Mouse (Mus musculus) bone marrow, adult 2 months (tissue): Measurements from ENCODE around the gene Pdxk. TPM values are rescaled to one million over a fixed set of nuclear protein-coding genes. Genes with fewer than 3 reads are reported as not detected.

Source experiments
- H3K27ac ChIP-seq: fragments of 200-500 bp; 2 replicates; pipeline ENCODE4 v1.5.1; 2012; ENCODE audit warnings: low read depth, mild to moderate bottlenecking, control low read depth, inconsistent platforms, low read length; ENCODE audit not compliant: control insufficient read depth, poor library complexity, insufficient read depth
- H3K4me1 ChIP-seq: fragments of 200-500 bp; 2 replicates; pipeline ENCODE4 v1.6.1; 2011; ENCODE audit warnings: low read length; ENCODE audit not compliant: control insufficient read depth, insufficient read depth
- H3K4me3 ChIP-seq: fragments of 200-500 bp; replicated peaks from 2 replicates; pipeline ENCODE3; 2011; ENCODE audit warnings: mild to moderate bottlenecking, low read depth, low read length, control low read depth; ENCODE audit not compliant: control insufficient read depth
- CTCF ChIP-seq: fragments of 200-500 bp; IDR thresholded peaks from 2 replicates; pipeline ENCODE4 v1.5.1; 2011; ENCODE audit warnings: low read length, control low read depth; ENCODE audit not compliant: control insufficient read depth, insufficient read depth
- POLR2A ChIP-seq: fragments of 200-500 bp; IDR thresholded peaks from 2 replicates; pipeline ENCODE4 v1.6.1; 2011; ENCODE audit warnings: low read depth, mild to moderate bottlenecking, control low read depth, low read length, borderline replicate concordance; ENCODE audit not compliant: control insufficient read depth
- WGBS: fragments of 180-500 bp; shearing (Covaris S2); methylation state at CpG from one replicate; pipeline ENCODE4 v1.1.7; 2018; 5-methylcytosine and 5-hydroxymethylcytosine counted together
- polyA plus RNA-seq: library from polyadenylated mRNA; stranded (reverse); fragments of >200 nt; gene quantifications from 2 replicates; pipeline ENCODE4 v1.2.4, GENCODE M21; 2011; ENCODE audit warnings: low replicate concordance; ENCODE audit not compliant: missing spikeins, insufficient read depth, insufficient read length

The Pdxk gene
- polyA plus RNA-seq, 1 experiment, result 3.3 TPM

GRCm38 (mm10) chr10:78402301-78402922 lies 62.4 kb downstream of the Pdxk start:
- no peak overlapping the region for H3K4me3 ChIP-seq
- TF ChIP-seq CTCF, result no peak
- TF ChIP-seq POLR2A, result no peak
- peaks cover 3% of the 10 kb centered on the region; the same call in 1 of the 2 replicates for H3K4me1 ChIP-seq
- 89% methylated on average over 14 of the region's 14 CpGs for WGBS
- no peak overlapping the region for H3K27ac ChIP-seq

- Histone ChIP-seq H3K27ac (no peak overlapping the region), H3K4me3 (no peak overlapping the region), H3K4me1 (peaks cover 3% of the 10 kb centered on the region; the same call in 1 of the 2 replicates)
- TF ChIP-seq CTCF (no peak), POLR2A (no peak)
- WGBS, result 72% methylated on average over 2 of the region's 2 CpGs
Measured at GRCm38 (mm10) chr10:78401127-78401526, 63.6 kb downstream of the Pdxk start.

- H3K4me1 ChIP-seq, result peaks cover 3% of the 10 kb centered on the region; the same call in 1 of the 2 replicates
- H3K4me3 ChIP-seq, result no peak overlapping the region
- 63% methylated on average over 17 of the region's 17 CpGs for WGBS
- peak overlapping the region; percentile 22 for H3K27ac ChIP-seq
- TF ChIP-seq POLR2A, result no peak
- TF ChIP-seq CTCF, result no peak
Measured at GRCm38 (mm10) chr10:78399090-78399657, 65.6 kb downstream of the Pdxk start.

- no peak overlapping the region for H3K4me3 ChIP-seq
- WGBS, result 48% methylated on average over 4 of the region's 4 CpGs
- TF ChIP-seq CTCF (no peak), POLR2A (no peak)
Measured at GRCm38 (mm10) chr10:78396625-78396885, 68.2 kb downstream of the Pdxk start.

GRCm38 (mm10) chr10:78395819-78396624 lies 68.8 kb downstream of the Pdxk start:
- H3K27ac ChIP-seq, result no peak overlapping the region
- no peak overlapping the region for H3K4me3 ChIP-seq
- TF ChIP-seq CTCF (peak; percentile 74), POLR2A (no peak)
- H3K4me1 ChIP-seq, result peaks cover 3% of the 10 kb centered on the region; the same call in 1 of the 2 replicates
- 14% methylated on average over 17 of the region's 17 CpGs for WGBS

More at GRCm38 (mm10) chr10:78396625-78396885, 68.2 kb downstream of the Pdxk start:
- no peak overlapping the region for H3K27ac ChIP-seq
- peaks cover 3% of the 10 kb centered on the region; the same call in 1 of the 2 replicates for H3K4me1 ChIP-seq

- Histone ChIP-seq H3K4me3 (no peak overlapping the region), H3K4me1 (peaks cover 3% of the 10 kb centered on the region; the same call in 1 of the 2 replicates), H3K27ac (no peak overlapping the region)
- 82% methylated on average over 3 of the region's 3 CpGs for WGBS
- no peak for TF ChIP-seq CTCF
- TF ChIP-seq POLR2A, result no peak
Measured at GRCm38 (mm10) chr10:78395377-78395776, 69.4 kb downstream of the Pdxk start.

GRCm38 (mm10) chr10:78392072-78392471 lies 72.7 kb downstream of the Pdxk start:
- 3% methylated on average over 18 of the region's 18 CpGs for WGBS
- TF ChIP-seq POLR2A (no peak), CTCF (peak; percentile 91)
- Histone ChIP-seq H3K27ac (no peak overlapping the region), H3K4me1 (no peaks in the 10 kb centered on the region), H3K4me3 (no peak overlapping the region)

GRCm38 (mm10) chr10:78390982-78391470 lies 73.7 kb downstream of the Pdxk start:
- 78% methylated on average over 4 of the region's 4 CpGs for WGBS
- TF ChIP-seq POLR2A, result no peak
- no peak for TF ChIP-seq CTCF
- Histone ChIP-seq H3K4me1 (no peaks in the 10 kb centered on the region), H3K4me3 (no peak overlapping the region), H3K27ac (no peak overlapping the region)
